Mouse (Mus musculus) limb, embryonic 13.5 days (tissue): ENCODE data around the gene Zfyve28. TPM values are rescaled to one million over a fixed set of nuclear protein-coding genes. Genes with fewer than 3 reads are reported as not detected.

Experiments
- ATAC-seq: fragments of 200-750 bp; cut with Nextera tagmentation; 2 replicates; pipeline ENCODE4 v1.8.0; 2017; ENCODE audit warnings: low read depth, moderate number of reproducible peaks, moderate TSS enrichment; ENCODE audit not compliant: low FRiP score
- H3K27ac ChIP-seq: fragments of 300-500 bp; sonication (generic); 2 replicates; pipeline ENCODE4 v1.5.1; 2015; ENCODE audit warnings: inconsistent platforms, mild to moderate bottlenecking, moderate library complexity
- H3K27me3 ChIP-seq: fragments of 300-500 bp; sonication (generic); 2 replicates; pipeline ENCODE4 v1.6.1; 2015; ENCODE audit warnings: mild to moderate bottlenecking, inconsistent platforms
- H3K36me3 ChIP-seq: fragments of 300-500 bp; sonication (generic); 2 replicates; pipeline ENCODE4 v1.6.1; 2015; ENCODE audit warnings: inconsistent platforms, mild to moderate bottlenecking, moderate library complexity
- H3K4me1 ChIP-seq: fragments of 300-500 bp; sonication (generic); 2 replicates; pipeline ENCODE4 v1.6.1; 2015; ENCODE audit warnings: inconsistent platforms
- H3K4me2 ChIP-seq: fragments of 300-500 bp; sonication (generic); replicated peaks from 2 replicates; pipeline ENCODE4 v1.6.1; 2015; ENCODE audit warnings: inconsistent platforms, mild to moderate bottlenecking, moderate library complexity
- H3K4me3 ChIP-seq: fragments of 300-500 bp; sonication (generic); 2 replicates; pipeline ENCODE4 v1.5.1; 2015; ENCODE audit warnings: moderate library complexity, mild to moderate bottlenecking, inconsistent platforms
- H3K9ac ChIP-seq: fragments of 300-500 bp; sonication (generic); 2 replicates; pipeline ENCODE4 v1.6.1; 2015; ENCODE audit warnings: mild to moderate bottlenecking, inconsistent platforms
- H3K9me3 ChIP-seq: fragments of 300-500 bp; sonication (generic); 2 replicates; pipeline ENCODE4 v1.6.1; 2016; ENCODE audit warnings: inconsistent platforms
- WGBS: fragments of 180-500 bp; shearing (Covaris S2); methylation state at CpG from one replicate; pipeline ENCODE4 v1.1.7; 2015; 5-methylcytosine and 5-hydroxymethylcytosine counted together
- polyA plus RNA-seq: library from polyadenylated mRNA; unstranded; fragments of >200 nt; fragmentation: Nextera tagmentation; extraction: Ambion mirVana; gene quantifications from 2 replicates; pipeline ENCODE4 v1.2.1, GENCODE M21; 2015

Gene Zfyve28
- polyA plus RNA-seq, 1 experiment from 2014 or later = 1.3 TPM

GRCm38 (mm10) chr5:34168950-34169891 lies 119.0 kb downstream of the Zfyve28 start, which contains the start of the genes Poln and Haus3:
TSS of gene Poln (minus strand) at chr5:34169448.
TSS of gene Haus3 (minus strand) at chr5:34169527.
- peak within 1 kb of the TSS; percentile 80 for H3K4me3 ChIP-seq
- H3K9ac ChIP-seq = peak within 1 kb of the TSS; percentile 91
- H3K27me3 ChIP-seq = no peaks in the 10 kb centered on the region
- peak within 1 kb of the TSS; percentile 70 for H3K4me2 ChIP-seq
- ATAC-seq = peak; percentile 100
- peaks cover 26% of the 10 kb centered on the region for H3K36me3 ChIP-seq
- peak within 1 kb of the TSS; percentile 90 for H3K27ac ChIP-seq
- no peaks in the 10 kb centered on the region for H3K9me3 ChIP-seq
- under 1% methylated on average over 56 of the region's 57 CpGs for WGBS
- H3K4me1 ChIP-seq = peaks cover 24% of the 10 kb centered on the region

- H3K27me3 ChIP-seq = no peaks in the 10 kb centered on the region
- 85% methylated on average over 4 of the region's 4 CpGs for WGBS
- peak overlapping the region; percentile 28 for H3K4me2 ChIP-seq
- peak overlapping the region; percentile 14; the same call in 1 of the 2 replicates for H3K4me3 ChIP-seq
- no peaks in the 10 kb centered on the region for H3K9me3 ChIP-seq
- no peak overlapping the region for H3K9ac ChIP-seq
- no peak for ATAC-seq
- no peak overlapping the region for H3K27ac ChIP-seq
- H3K36me3 ChIP-seq = peaks cover 18% of the 10 kb centered on the region
- H3K4me1 ChIP-seq = peaks cover 24% of the 10 kb centered on the region
These were observed 120.4 kb downstream of the Zfyve28 start for GRCm38 (mm10) chr5:34167857-34168256.

GRCm38 (mm10) chr5:34165793-34166192 lies 122.5 kb downstream of the Zfyve28 start:
- Histone ChIP-seq H3K27me3 (no peaks in the 10 kb centered on the region), H3K9ac (no peak overlapping the region), H3K4me2 (no peak overlapping the region), H3K36me3 (peaks cover 20% of the 10 kb centered on the region), H3K9me3 (no peaks in the 10 kb centered on the region), H3K27ac (no peak overlapping the region), H3K4me3 (no peak overlapping the region), H3K4me1 (peaks cover 24% of the 10 kb centered on the region)
- ATAC-seq = no peak
- 89% methylated on average over 4 of the region's 4 CpGs for WGBS

- no peaks in the 10 kb centered on the region for H3K27me3 ChIP-seq
- no peak overlapping the region for H3K4me2 ChIP-seq
- H3K27ac ChIP-seq = no peak overlapping the region
- ATAC-seq = no peak
- no peak overlapping the region for H3K9ac ChIP-seq
- peaks cover 3% of the 10 kb centered on the region for H3K36me3 ChIP-seq
- no peaks in the 10 kb centered on the region for H3K4me1 ChIP-seq
- no peak overlapping the region for H3K4me3 ChIP-seq
- no peaks in the 10 kb centered on the region for H3K9me3 ChIP-seq
These were observed 139.8 kb downstream of the Zfyve28 start for GRCm38 (mm10) chr5:34148476-34148875.

- Histone ChIP-seq H3K27ac (no peak overlapping the region), H3K4me1 (no peaks in the 10 kb centered on the region), H3K9me3 (no peaks in the 10 kb centered on the region), H3K9ac (no peak overlapping the region), H3K27me3 (no peaks in the 10 kb centered on the region), H3K4me2 (no peak overlapping the region), H3K36me3 (no peaks in the 10 kb centered on the region; the same call in 1 of the 2 replicates), H3K4me3 (no peak overlapping the region)
- WGBS = 82% methylated on average over 3 of the region's 3 CpGs
- ATAC-seq = no peak
These were observed 140.7 kb downstream of the Zfyve28 start for GRCm38 (mm10) chr5:34147554-34147953.

Other genes starting within 250 kb of the Zfyve28 start
- gene Poln, start 119.0 kb downstream of the Zfyve28 start, polyA plus RNA-seq = 0.52 and 0.84 TPM in 2 replicates
- 36.8 and 39.1 TPM in 2 replicates for gene Haus3, start 118.9 kb downstream of the Zfyve28 start, polyA plus RNA-seq
- gene Mxd4, start 100.7 kb downstream of the Zfyve28 start, polyA plus RNA-seq = 36.4 and 39.6 TPM in 2 replicates
- not detected in 2 replicates for gene Cfap99, start 151 bp upstream of the Zfyve28 start, polyA plus RNA-seq
- gene Rnf4, start 47.8 kb upstream of the Zfyve28 start, polyA plus RNA-seq = 172 and 174 TPM in 2 replicates
- gene Fam193a, start 81.5 kb upstream of the Zfyve28 start, polyA plus RNA-seq = 16.0 and 18.3 TPM in 2 replicates
- 14.4 and 17.6 TPM in 2 replicates for gene Tnip2, start 225.5 kb upstream of the Zfyve28 start, polyA plus RNA-seq
- 11.4 and 13.0 TPM in 2 replicates for gene Sh3bp2, start 237.4 kb upstream of the Zfyve28 start, polyA plus RNA-seq